Mouse (Mus musculus) liver, postnatal 0 days (tissue): ENCODE results near the gene Arhgap22. TPM values are rescaled to one million over a fixed set of nuclear protein-coding genes. Genes with fewer than 3 reads are reported as not detected.

Experiments
- ATAC-seq: fragments of 200-750 bp; cut with Nextera tagmentation; 2 replicates; pipeline ENCODE4 v1.8.0; 2017; ENCODE audit warnings: mild to moderate bottlenecking, moderate library complexity
- DNase-seq: peaks from one replicate; pipeline ENCODE4 v3.0.0-alpha.2; 2016
- H3K27ac ChIP-seq: fragments of 300-500 bp; sonication (generic); 2 replicates; pipeline ENCODE4 v1.5.1; 2014; ENCODE audit warnings: antibody characterized with exemption, moderate library complexity, mild to moderate bottlenecking, low read depth
- H3K27me3 ChIP-seq: fragments of 300-500 bp; sonication (generic); 2 replicates; pipeline ENCODE4 v1.6.1; 2014; ENCODE audit warnings: low read length, control low read depth, mixed read lengths; ENCODE audit not compliant: insufficient read depth
- H3K36me3 ChIP-seq: fragments of 300-500 bp; sonication (generic); replicated peaks from 2 replicates; pipeline ENCODE4 v1.6.1; 2014; ENCODE audit warnings: mild to moderate bottlenecking, control low read depth, low read length, moderate library complexity, mixed read lengths; ENCODE audit not compliant: insufficient read depth
- H3K4me1 ChIP-seq: fragments of 300-500 bp; sonication (generic); 2 replicates; pipeline ENCODE4 v1.6.1; 2014; ENCODE audit warnings: antibody characterized with exemption, mild to moderate bottlenecking, control low read depth; ENCODE audit not compliant: insufficient read depth
- H3K4me2 ChIP-seq: fragments of 300-500 bp; sonication (generic); 2 replicates; pipeline ENCODE4 v1.6.1; 2014; ENCODE audit warnings: low read depth, mild to moderate bottlenecking, low read length, moderate library complexity, mixed read lengths
- H3K4me3 ChIP-seq: fragments of 300-500 bp; sonication (generic); 2 replicates; pipeline ENCODE4 v1.5.1; 2014; ENCODE audit warnings: low read depth, low read length
- H3K9ac ChIP-seq: fragments of 300-500 bp; sonication (generic); replicated peaks from 2 replicates; pipeline ENCODE4 v1.6.1; 2014; ENCODE audit warnings: mild to moderate bottlenecking, moderate library complexity
- H3K9me3 ChIP-seq: fragments of 300-500 bp; sonication (generic); 2 replicates; pipeline ENCODE4 v1.6.1; 2016; ENCODE audit warnings: mild to moderate bottlenecking, control low read depth, low read length, mixed read lengths
- CTCF ChIP-seq: sonication (generic); IDR thresholded peaks from 2 replicates; pipeline ENCODE4 v1.5.1; 2016; ENCODE audit warnings: antibody characterized with exemption, low read depth
- EP300 ChIP-seq: IDR thresholded peaks from 2 replicates; pipeline ENCODE4 v1.6.1; 2016; ENCODE audit warnings: antibody characterized with exemption, low read depth, mild to moderate bottlenecking
- WGBS: fragments of 180-500 bp; shearing (Covaris S2); extraction: QIAGEN DNeasy Blood & Tissue Kit; methylation state at CpG from one replicate; pipeline ENCODE4 v1.1.7; 2014; ENCODE audit not compliant: insufficient replicate concordance; 5-methylcytosine and 5-hydroxymethylcytosine counted together
- polyA plus RNA-seq: library from polyadenylated mRNA; unstranded; fragments of >200 nt; fragmentation: Nextera tagmentation; extraction: Ambion mirVana; gene quantifications from 2 replicates; pipeline ENCODE4 v1.2.1, GENCODE M21; 2015

Gene Arhgap22
- polyA plus RNA-seq, 1 experiment from 2014 or later = 0.73 TPM

DNA sequence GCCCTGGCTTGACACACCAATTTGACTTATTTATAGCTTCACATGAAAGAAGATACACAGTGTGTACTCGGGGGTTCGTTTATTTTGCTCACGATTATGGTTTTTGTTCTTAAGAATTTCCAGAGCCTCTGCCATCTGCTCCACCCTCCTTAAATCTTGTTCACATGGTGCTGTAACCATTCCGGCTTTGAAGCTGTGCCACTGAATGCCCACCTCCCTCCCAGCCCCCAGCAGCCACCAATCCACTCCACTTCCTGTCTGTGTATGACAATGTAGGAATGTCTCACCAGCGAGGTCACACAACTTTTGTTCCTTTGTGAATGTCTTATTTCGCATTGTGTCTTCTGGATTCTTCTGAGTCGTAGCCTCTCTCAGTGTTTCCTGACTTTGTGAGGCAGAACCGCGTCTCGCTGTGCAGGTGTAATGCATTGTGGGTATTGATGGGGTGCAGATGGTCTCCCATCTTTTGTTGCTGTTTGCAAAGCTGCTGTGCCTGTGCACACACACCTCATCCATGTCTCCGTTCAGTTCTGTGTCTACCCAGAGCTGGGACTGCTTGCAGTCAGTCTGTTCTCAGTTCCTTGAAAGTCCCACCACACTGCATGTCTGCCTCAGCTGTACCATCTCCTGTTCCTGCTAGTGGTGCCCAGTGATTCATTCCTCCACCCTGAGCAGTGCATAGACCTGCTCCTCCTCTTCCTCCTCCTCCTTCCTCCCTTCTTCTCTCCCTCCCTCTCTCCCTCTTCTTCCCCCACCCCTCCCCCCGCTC, 144.0 kb downstream of the Arhgap22 start:
- Histone ChIP-seq H3K4me3 (no peak overlapping the region), H3K36me3 (no peaks in the 10 kb centered on the region), H3K9me3 (no peaks in the 10 kb centered on the region), H3K9ac (no peak overlapping the region), H3K27ac (no peak overlapping the region), H3K4me2 (no peak overlapping the region), H3K4me1 (0 out of 2 replicates have a peak, but pooled peaks cover under 1% of the 10 kb centered on the region), H3K27me3 (no peaks in the 10 kb centered on the region)
- no peak for TF ChIP-seq CTCF
- no peak for TF ChIP-seq EP300
- DNase-seq (no peak), ATAC-seq (no peak)
- 49% methylated on average over 12 of the region's 12 CpGs for WGBS

DNA sequence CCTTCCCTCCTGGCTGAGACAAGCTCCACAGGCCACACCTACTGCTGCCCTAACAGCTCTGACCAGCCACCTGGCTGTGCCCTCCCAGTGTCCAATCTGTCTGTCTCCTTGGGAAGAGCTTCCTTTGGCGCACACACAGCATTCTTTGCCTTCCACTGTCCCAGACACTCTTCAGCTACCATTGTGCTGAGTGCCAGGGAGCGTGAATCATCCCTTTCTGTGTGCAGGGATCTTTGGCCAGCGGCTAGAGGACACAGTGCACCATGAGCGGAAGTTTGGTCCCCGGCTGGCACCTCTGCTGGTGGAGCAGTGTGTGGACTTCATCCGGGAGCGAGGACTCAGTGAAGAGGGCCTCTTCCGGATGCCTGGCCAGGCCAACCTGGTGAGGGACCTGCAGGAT, 145.1 kb downstream of the Arhgap22 start:
- H3K4me3 ChIP-seq = no peak overlapping the region
- no peak for DNase-seq
- no peak overlapping the region for H3K9ac ChIP-seq
- H3K4me2 ChIP-seq = no peak overlapping the region
- ATAC-seq = no peak
- no peaks in the 10 kb centered on the region for H3K36me3 ChIP-seq
- WGBS = 81% methylated on average over 8 of the region's 8 CpGs
- no peak overlapping the region for H3K27ac ChIP-seq
- TF ChIP-seq CTCF = no peak
- no peak for TF ChIP-seq EP300
- H3K4me1 ChIP-seq = 0 out of 2 replicates have a peak, but pooled peaks cover 3% of the 10 kb centered on the region
- H3K9me3 ChIP-seq = no peaks in the 10 kb centered on the region
- H3K27me3 ChIP-seq = no peaks in the 10 kb centered on the region

DNA sequence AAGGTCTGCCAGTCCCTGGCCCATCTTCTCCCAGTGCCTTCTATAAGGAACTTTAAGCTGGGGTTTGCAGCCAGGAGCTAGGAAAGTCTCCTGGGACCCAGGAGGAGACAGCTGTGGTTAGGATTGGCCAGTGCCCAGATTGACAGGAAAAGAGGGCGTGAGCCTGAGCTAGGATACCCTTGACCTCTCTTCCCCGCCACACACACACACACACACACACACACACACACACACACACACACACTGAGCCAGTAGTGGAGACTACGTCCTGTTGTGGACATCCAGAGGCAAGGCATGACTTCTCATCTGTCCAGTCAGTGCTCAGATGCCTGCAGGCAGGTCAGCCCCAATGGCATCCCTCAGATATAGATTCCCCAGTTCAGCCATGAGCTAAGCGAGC, 147.7 kb downstream of the Arhgap22 start:
- Histone ChIP-seq H3K4me2 (no peak overlapping the region), H3K4me1 (0 out of 2 replicates have a peak, but pooled peaks cover 3% of the 10 kb centered on the region), H3K9me3 (no peaks in the 10 kb centered on the region), H3K36me3 (no peaks in the 10 kb centered on the region), H3K9ac (no peak overlapping the region), H3K27me3 (no peaks in the 10 kb centered on the region), H3K4me3 (no peak overlapping the region), H3K27ac (no peak overlapping the region)
- TF ChIP-seq CTCF (no peak), EP300 (no peak)
- 20% methylated on average over 3 of the region's 4 CpGs for WGBS
- no peak for DNase-seq
- ATAC-seq = peak; percentile 55

DNA sequence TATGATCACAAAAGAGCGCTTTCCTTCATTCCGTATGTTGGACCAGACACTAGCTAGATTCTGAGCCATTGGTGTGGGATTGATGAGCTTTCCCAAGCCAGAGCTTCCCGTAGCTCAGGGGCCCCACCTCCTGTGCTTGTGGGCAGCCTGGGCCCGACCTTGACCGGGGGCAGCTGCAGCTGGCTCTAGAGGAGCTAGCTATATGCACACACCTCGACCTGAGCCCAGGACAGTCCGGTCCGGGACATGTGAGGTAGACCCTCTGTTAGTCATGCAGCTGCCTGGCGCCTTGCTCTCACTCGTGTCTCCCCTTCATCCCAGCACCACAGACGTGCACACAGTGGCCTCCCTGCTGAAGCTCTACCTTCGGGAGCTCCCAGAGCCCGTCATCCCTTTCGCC, 148.3 kb downstream of the Arhgap22 start:
- no peak overlapping the region for H3K9ac ChIP-seq
- no peak overlapping the region for H3K27ac ChIP-seq
- no peaks in the 10 kb centered on the region for H3K27me3 ChIP-seq
- ATAC-seq = 0 out of 2 replicates have a peak, but pooled peaks have one; percentile 25
- no peak overlapping the region for H3K4me3 ChIP-seq
- peak overlapping the region; percentile 62 for H3K4me2 ChIP-seq
- DNase-seq = no peak
- 0 out of 2 replicates have a peak, but pooled peaks cover 3% of the 10 kb centered on the region for H3K4me1 ChIP-seq
- WGBS = 57% methylated on average over 14 of the region's 14 CpGs
- no peaks in the 10 kb centered on the region for H3K36me3 ChIP-seq
- TF ChIP-seq EP300 = no peak
- TF ChIP-seq CTCF = no peak
- H3K9me3 ChIP-seq = no peaks in the 10 kb centered on the region

DNA sequence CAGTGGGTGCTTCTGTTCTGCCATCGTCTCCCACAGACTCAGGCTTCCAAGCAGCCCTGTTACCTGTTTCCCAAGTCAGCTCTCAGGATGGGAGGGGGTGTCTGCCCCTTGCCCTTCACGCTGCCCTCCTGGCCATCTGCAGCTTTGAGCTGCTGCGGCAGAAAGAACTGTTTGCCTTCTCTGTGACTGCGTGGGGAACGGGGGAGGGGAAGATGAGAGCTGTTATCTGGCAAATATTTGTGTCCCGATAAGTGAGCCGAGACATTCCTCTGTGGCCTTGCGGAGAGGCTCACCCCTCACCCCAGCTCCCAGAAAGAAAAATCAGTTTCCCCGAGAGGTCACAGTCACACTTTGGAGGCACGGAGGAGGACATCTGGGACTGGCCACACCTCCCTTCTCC, 149.0 kb downstream of the Arhgap22 start:
- H3K4me1 ChIP-seq = 0 out of 2 replicates have a peak, but pooled peaks cover 3% of the 10 kb centered on the region
- H3K4me3 ChIP-seq = no peak overlapping the region
- H3K9ac ChIP-seq = peak overlapping the region; percentile 16; the same call in 1 of the 2 replicates
- H3K9me3 ChIP-seq = no peaks in the 10 kb centered on the region
- no peaks in the 10 kb centered on the region for H3K27me3 ChIP-seq
- H3K4me2 ChIP-seq = peak overlapping the region; percentile 62
- TF ChIP-seq CTCF (no peak), EP300 (no peak)
- ATAC-seq (no peak), DNase-seq (no peak)
- no peak overlapping the region for H3K27ac ChIP-seq
- no peaks in the 10 kb centered on the region for H3K36me3 ChIP-seq
- 33% methylated on average over 10 of the region's 10 CpGs for WGBS

GRCm38 (mm10) chr14:33363611-33364010, 149.8 kb downstream of the Arhgap22 start:
- Histone ChIP-seq H3K27ac (no peak overlapping the region), H3K36me3 (no peaks in the 10 kb centered on the region), H3K4me3 (no peak overlapping the region), H3K4me2 (no peak overlapping the region), H3K9ac (no peak overlapping the region), H3K4me1 (0 out of 2 replicates have a peak, but pooled peaks cover 3% of the 10 kb centered on the region), H3K9me3 (no peaks in the 10 kb centered on the region), H3K27me3 (no peaks in the 10 kb centered on the region)
- DNase-seq (peak; percentile 8), ATAC-seq (no peak)
- TF ChIP-seq EP300 = no peak
- TF ChIP-seq CTCF = no peak
- 57% methylated on average over 5 of the region's 5 CpGs for WGBS
